Mouse (Mus musculus): ENCODE data around the gene Fam117a. TPM values are rescaled to one million over a fixed set of nuclear protein-coding genes. Genes with fewer than 3 reads are reported as not detected.

The Fam117a gene
- total and polyA plus RNA-seq, 2 experiments from 2014 or later, result 1.9 to 10.7 TPM

DNA sequence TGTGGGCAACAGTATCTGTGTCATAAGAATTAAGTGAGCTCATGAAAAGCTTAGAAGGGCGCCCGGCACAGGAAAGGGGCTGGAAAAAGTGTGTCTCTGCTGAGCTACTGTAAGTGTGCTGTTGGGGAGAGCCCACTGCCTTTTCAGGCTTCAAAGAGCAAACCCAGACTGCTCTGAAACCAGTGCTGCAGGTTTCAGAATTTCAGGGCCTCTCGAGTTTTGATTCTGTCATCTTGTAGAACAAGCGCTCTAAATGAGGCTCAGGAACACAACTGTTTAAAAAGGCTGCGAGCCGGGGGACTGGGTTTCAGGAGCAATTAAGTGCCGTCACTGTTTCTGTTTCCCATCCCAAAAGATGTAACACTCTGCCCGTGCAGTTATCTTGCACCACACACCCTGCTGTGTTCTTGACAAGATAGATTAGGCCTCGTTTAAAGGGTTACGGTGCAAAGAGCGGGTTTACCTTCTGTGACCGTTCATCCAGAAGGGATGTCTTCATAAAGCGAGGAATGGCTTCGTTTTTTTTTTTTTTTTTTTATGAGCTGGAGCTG, 2.7 kb downstream of the Fam117a start:
- no peak for TF ChIP-seq CTCF (IDR thresholded peaks at IDR 0.05; ENCODE audit: low read depth)
- no peak for DNase-seq (ENCODE audit: low spot score)
- H3K9ac ChIP-seq (replicated peaks; ENCODE audit: low read length), result no peak overlapping the region
- H3K4me2 ChIP-seq (ENCODE audit: low read depth, low read length), result peak overlapping the region; percentile 16
- no peak overlapping the region for H3K27ac ChIP-seq
- H3K9me3 ChIP-seq (ENCODE audit: low read length), result no peaks in the 10 kb centered on the region
- no peak for ATAC-seq
- no peaks in the 10 kb centered on the region for H3K27me3 ChIP-seq (ENCODE audit: insufficient read depth, low read length)
- H3K4me1 ChIP-seq (ENCODE audit: insufficient read depth, low read length), result peaks cover 6% of the 10 kb centered on the region; the same call in 1 of the 2 replicates
- 16% methylated on average over 14 of the region's 14 CpGs for WGBS
- no peak overlapping the region for H3K4me3 ChIP-seq (ENCODE audit: low read length)
- H3K36me3 ChIP-seq (ENCODE audit: insufficient read depth, low read length), result no peaks in the 10 kb centered on the region

DNA sequence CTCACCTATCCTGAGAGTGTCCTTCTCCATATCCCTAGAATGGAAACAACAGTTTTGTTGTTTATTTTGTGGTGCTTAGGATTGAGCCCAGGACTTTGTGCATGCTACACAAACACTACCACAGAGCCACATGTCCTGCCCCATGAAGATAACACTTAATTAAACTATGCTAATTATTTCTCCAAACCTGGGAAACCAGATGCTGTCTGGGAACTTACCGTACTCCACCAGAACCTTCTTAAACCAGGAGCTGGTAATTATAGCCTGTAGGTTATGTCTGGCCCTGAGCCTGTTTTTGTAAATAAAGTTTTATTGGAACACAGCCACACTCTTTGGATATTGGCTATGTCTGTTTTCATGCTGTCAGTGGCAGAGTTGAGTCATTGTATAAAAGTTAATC, 3.4 kb downstream of the Fam117a start:
- H3K9ac ChIP-seq (replicated peaks; ENCODE audit: low read length), result no peak overlapping the region
- no peak for TF ChIP-seq CTCF (IDR thresholded peaks at IDR 0.05; ENCODE audit: low read depth)
- ATAC-seq (no peak), DNase-seq (ENCODE audit: low spot score) (no peak)
- H3K4me3 ChIP-seq (ENCODE audit: low read length), result no peak overlapping the region
- H3K27ac ChIP-seq, result no peak overlapping the region
- no peak overlapping the region for H3K4me2 ChIP-seq (ENCODE audit: low read depth, low read length)
- H3K4me1 ChIP-seq (ENCODE audit: insufficient read depth, low read length), result peaks cover 6% of the 10 kb centered on the region; the same call in 1 of the 2 replicates
- H3K36me3 ChIP-seq (ENCODE audit: insufficient read depth, low read length), result no peaks in the 10 kb centered on the region
- WGBS, result 60% methylated on average over 1 of the region's 1 CpGs
- no peaks in the 10 kb centered on the region for H3K27me3 ChIP-seq (ENCODE audit: insufficient read depth, low read length)
- H3K9me3 ChIP-seq (ENCODE audit: low read length), result no peaks in the 10 kb centered on the region

DNA sequence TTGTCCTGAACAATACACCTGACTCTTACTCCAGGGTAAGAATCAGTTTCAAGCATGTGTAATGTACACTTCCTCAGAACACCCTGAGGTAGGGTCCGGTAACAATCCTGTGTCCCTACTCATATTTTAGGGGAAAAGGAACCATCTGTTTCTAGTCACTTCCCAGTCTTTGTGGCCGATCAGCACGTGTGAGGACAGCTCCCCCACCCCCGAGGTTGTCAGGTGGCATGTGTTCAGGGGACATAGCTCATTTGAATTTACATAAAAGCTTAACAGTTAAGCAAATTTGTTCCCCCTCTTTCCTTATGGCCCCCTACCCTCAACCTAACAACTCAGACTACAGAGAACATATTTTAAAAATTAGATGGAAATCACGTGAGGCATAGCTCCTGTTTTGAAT, 3.8 kb downstream of the Fam117a start:
- H3K4me1 ChIP-seq (ENCODE audit: insufficient read depth, low read length), result peaks cover 6% of the 10 kb centered on the region; the same call in 1 of the 2 replicates
- H3K27ac ChIP-seq, result no peak overlapping the region
- H3K4me3 ChIP-seq (ENCODE audit: low read length), result no peak overlapping the region
- H3K9ac ChIP-seq (replicated peaks; ENCODE audit: low read length), result no peak overlapping the region
- DNase-seq (ENCODE audit: low spot score) (no peak), ATAC-seq (no peak)
- H3K36me3 ChIP-seq (ENCODE audit: insufficient read depth, low read length), result no peaks in the 10 kb centered on the region
- no peaks in the 10 kb centered on the region for H3K9me3 ChIP-seq (ENCODE audit: low read length)
- TF ChIP-seq CTCF (IDR thresholded peaks at IDR 0.05; ENCODE audit: low read depth), result no peak
- 43% methylated on average over 5 of the region's 5 CpGs for WGBS
- no peak overlapping the region for H3K4me2 ChIP-seq (ENCODE audit: low read depth, low read length)
- H3K27me3 ChIP-seq (ENCODE audit: insufficient read depth, low read length), result no peaks in the 10 kb centered on the region

DNA sequence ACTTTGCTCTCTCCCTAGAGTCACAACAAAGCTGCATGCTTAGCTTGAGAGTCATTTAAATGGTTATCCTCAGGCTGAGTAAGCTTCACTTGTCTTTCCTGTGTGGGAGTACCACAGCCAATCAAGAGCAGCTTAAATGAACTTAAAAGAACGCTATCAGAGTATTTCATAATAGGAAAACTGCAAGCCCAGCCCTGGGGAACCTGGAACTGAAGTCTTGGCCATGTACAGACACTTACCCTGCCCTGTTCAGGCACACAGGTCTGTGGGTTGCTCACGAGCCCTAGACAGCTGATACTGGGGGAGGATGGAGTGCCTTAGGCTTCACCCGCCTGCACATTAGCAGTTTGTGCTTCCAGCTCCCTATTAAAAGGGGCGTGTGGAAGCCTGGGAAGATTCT, 6.4 kb downstream of the Fam117a start:
- no peak overlapping the region for H3K4me2 ChIP-seq (ENCODE audit: low read depth, low read length)
- WGBS, result 67% methylated on average over 4 of the region's 4 CpGs

DNA sequence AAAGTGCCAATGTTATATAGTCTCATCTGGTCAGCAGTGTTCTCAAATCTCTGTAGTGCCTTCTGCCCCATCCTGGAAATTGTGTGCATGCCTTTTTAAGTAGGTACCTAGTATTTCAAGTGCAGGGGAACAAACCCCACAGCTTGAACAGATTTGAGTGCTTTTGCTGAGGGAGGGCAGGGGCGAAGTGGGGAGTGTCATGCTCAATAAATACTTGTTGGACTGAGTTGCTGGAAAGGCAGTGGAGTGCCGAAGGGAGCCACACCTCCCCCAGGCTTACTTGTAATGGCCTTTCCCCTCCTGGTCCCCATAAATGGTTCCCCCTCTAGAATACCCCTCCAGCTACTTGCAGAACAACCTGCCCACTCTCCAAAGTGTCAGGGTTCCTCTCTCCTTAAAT, 7.4 kb downstream of the Fam117a start:
- H3K9me3 ChIP-seq (ENCODE audit: low read length), result no peaks in the 10 kb centered on the region
- no peak for TF ChIP-seq CTCF (IDR thresholded peaks at IDR 0.05; ENCODE audit: low read depth)
- no peaks in the 10 kb centered on the region for H3K36me3 ChIP-seq (ENCODE audit: insufficient read depth, low read length)
- no peak overlapping the region for H3K27ac ChIP-seq
- no peaks in the 10 kb centered on the region for H3K27me3 ChIP-seq (ENCODE audit: insufficient read depth, low read length)
- ATAC-seq (no peak), DNase-seq (ENCODE audit: low spot score) (no peak)
- no peak overlapping the region for H3K9ac ChIP-seq (replicated peaks; ENCODE audit: low read length)
- peaks cover 2% of the 10 kb centered on the region; the same call in 1 of the 2 replicates for H3K4me1 ChIP-seq (ENCODE audit: insufficient read depth, low read length)
- no peak overlapping the region for H3K4me3 ChIP-seq (ENCODE audit: low read length)
- no peak overlapping the region for H3K4me2 ChIP-seq (ENCODE audit: low read depth, low read length)
- WGBS, result 70% methylated on average over 2 of the region's 2 CpGs

More for the DNA sequence above, 6.4 kb downstream of the Fam117a start:
- no peak for TF ChIP-seq CTCF (IDR thresholded peaks at IDR 0.05; ENCODE audit: low read depth)
- peaks cover 2% of the 10 kb centered on the region; the same call in 1 of the 2 replicates for H3K4me1 ChIP-seq (ENCODE audit: insufficient read depth, low read length)
- no peaks in the 10 kb centered on the region for H3K9me3 ChIP-seq (ENCODE audit: low read length)
- H3K4me3 ChIP-seq (ENCODE audit: low read length), result no peak overlapping the region
- no peak overlapping the region for H3K27ac ChIP-seq
- ATAC-seq (no peak), DNase-seq (ENCODE audit: low spot score) (no peak)
- H3K27me3 ChIP-seq (ENCODE audit: insufficient read depth, low read length), result no peaks in the 10 kb centered on the region
- no peaks in the 10 kb centered on the region for H3K36me3 ChIP-seq (ENCODE audit: insufficient read depth, low read length)
- no peak overlapping the region for H3K9ac ChIP-seq (replicated peaks; ENCODE audit: low read length)

DNA sequence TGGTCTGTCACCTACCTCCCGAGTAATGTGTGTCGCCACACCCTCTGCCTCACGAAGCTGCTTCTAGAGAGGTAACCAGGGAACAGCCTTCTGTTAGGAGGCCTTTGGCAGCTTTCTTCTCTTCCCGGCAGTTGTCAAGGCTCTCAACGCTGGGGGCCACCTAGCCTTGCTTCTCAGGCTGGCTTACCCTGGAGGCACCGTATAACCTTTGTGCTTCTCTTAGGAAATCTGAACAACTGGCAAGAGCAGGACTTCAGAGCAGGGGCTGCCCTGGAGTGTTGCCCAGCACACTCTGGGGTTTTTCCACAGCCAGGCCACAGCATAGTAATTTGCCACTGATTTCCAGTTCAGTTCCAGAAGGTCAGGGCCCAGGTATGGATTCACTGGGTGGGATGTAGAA, 13.5 kb downstream of the Fam117a start:
- Histone ChIP-seq H3K4me3 (ENCODE audit: low read length) (no peak overlapping the region), H3K4me2 (ENCODE audit: low read depth, low read length) (no peak overlapping the region), H3K4me1 (ENCODE audit: insufficient read depth, low read length) (no peaks in the 10 kb centered on the region), H3K9me3 (ENCODE audit: low read length) (no peaks in the 10 kb centered on the region), H3K9ac (replicated peaks; ENCODE audit: low read length) (no peak overlapping the region), H3K27ac (no peak overlapping the region), H3K36me3 (ENCODE audit: insufficient read depth, low read length) (no peaks in the 10 kb centered on the region), H3K27me3 (ENCODE audit: insufficient read depth, low read length) (no peaks in the 10 kb centered on the region)
- ATAC-seq (no peak), DNase-seq (ENCODE audit: low spot score) (no peak)
- 55% methylated on average over 6 of the region's 6 CpGs for WGBS
- TF ChIP-seq CTCF (IDR thresholded peaks at IDR 0.05; ENCODE audit: low read depth), result no peak

DNA sequence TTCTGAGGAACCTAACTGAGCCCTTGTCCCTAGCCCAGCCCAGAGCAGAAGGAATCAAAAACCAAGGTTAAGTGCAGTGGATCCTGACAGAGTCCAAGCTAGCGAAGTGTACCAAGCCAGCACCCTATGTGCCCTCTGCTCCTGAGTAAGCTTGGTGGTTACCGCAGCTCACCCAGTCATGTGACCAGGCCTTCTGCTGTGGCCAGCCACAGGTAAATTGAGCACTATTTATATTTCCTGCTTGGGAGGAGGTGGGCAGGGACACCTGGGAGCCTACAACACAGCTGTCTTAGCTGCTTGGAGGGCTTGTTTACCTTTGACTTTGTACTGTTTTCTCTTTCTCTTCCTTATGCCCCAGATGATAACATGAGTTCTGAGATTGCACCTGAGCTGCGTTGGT, 14.1 kb downstream of the Fam117a start:
- 85% methylated on average over 3 of the region's 3 CpGs for WGBS
- Histone ChIP-seq H3K4me3 (ENCODE audit: low read length) (no peak overlapping the region), H3K4me2 (ENCODE audit: low read depth, low read length) (no peak overlapping the region), H3K9me3 (ENCODE audit: low read length) (no peaks in the 10 kb centered on the region), H3K9ac (replicated peaks; ENCODE audit: low read length) (no peak overlapping the region), H3K4me1 (ENCODE audit: insufficient read depth, low read length) (no peaks in the 10 kb centered on the region), H3K27me3 (ENCODE audit: insufficient read depth, low read length) (no peaks in the 10 kb centered on the region), H3K36me3 (ENCODE audit: insufficient read depth, low read length) (no peaks in the 10 kb centered on the region), H3K27ac (no peak overlapping the region)
- no peak for DNase-seq (ENCODE audit: low spot score)
- ATAC-seq, result no peak
- no peak for TF ChIP-seq CTCF (IDR thresholded peaks at IDR 0.05; ENCODE audit: low read depth)
